Mouse (Mus musculus): Measurements from ENCODE around the gene 4921517D22Rik. TPM values are rescaled to one million over a fixed set of nuclear protein-coding genes. Genes with fewer than 3 reads are reported as not detected.
A peak's percentile ranks its signal among the peaks of the same experiment; 100 is the strongest.

4921517D22Rik gene
- total RNA-seq, 1 experiment, result not detected

GRCm38 (mm10) chr13:59679306-59679705 lies 14.6 kb downstream of the 4921517D22Rik start:
- in situ Hi-C loops (cut with MboI; ENCODE audit: low sequenced_read_pairs in 2 of 2, unreplicated experiment in 2 of 2), result no loop called here
- peak overlapping the region; percentile 28 to 32 for H3K4me3 ChIP-seq (ENCODE audit: insufficient read depth in 1 of 2, low read depth in 1 of 2, low read length in 2 of 2, poor library complexity in 1 of 2, severe bottlenecking in 1 of 2)
- TF ChIP-seq MAFK (IDR thresholded peaks at IDR 0.05; ENCODE audit: insufficient read depth, low read depth, low read length) (no peak), CHD2 (IDR thresholded peaks at IDR 0.05; ENCODE audit: low read depth, low read length) (no peak), HCFC1 (IDR thresholded peaks at IDR 0.05; ENCODE audit: borderline replicate concordance, insufficient read depth, low read length) (no peak), ZNF384 (IDR thresholded peaks at IDR 0.05; ENCODE audit: low read depth, low read length) (no peak), ZC3H11A (IDR thresholded peaks at IDR 0.05; ENCODE audit: borderline replicate concordance, low read depth, low read length) (no peak)

GRCm38 (mm10) chr13:59676316-59677229 lies 17.3 kb downstream of the 4921517D22Rik start:
- Histone ChIP-seq H3K9me3 (ENCODE audit: control insufficient read depth, insufficient read depth, low read depth, low read length) (no peaks in the 10 kb centered on the region), H3K4me3 (ENCODE audit: insufficient read depth in 1 of 2, low read depth in 1 of 2, low read length in 2 of 2, poor library complexity in 1 of 2, severe bottlenecking in 1 of 2) (no peak overlapping the region), H3K27ac (ENCODE audit: insufficient read depth, low read depth, low read length, poor library complexity, severe bottlenecking) (no peak overlapping the region), H3K4me1 (ENCODE audit: control insufficient read depth in 2 of 2, insufficient read depth in 2 of 2, low read length in 2 of 2, poor library complexity in 1 of 2) (peaks cover 8 to 22% of the 10 kb centered on the region in 2 experiments), H3K9ac (ENCODE audit: insufficient read depth, low read depth, low read length, poor library complexity, severe bottlenecking) (no peak overlapping the region), H3K36me3 (ENCODE audit: control insufficient read depth, insufficient read depth, low read length, poor library complexity, severe bottlenecking) (peaks cover 2% of the 10 kb centered on the region; the same call in 1 of the 2 replicates)
- DNase-seq (ENCODE audit: low read depth, low spot score), result no peak
- TF ChIP-seq MAFK (IDR thresholded peaks at IDR 0.05; ENCODE audit: insufficient read depth, low read depth, low read length) (no peak), CHD2 (IDR thresholded peaks at IDR 0.05; ENCODE audit: low read depth, low read length) (no peak), ZNF384 (IDR thresholded peaks at IDR 0.05; ENCODE audit: low read depth, low read length) (0 out of 2 replicates have a peak, but pooled peaks have one; percentile 21)
- in situ Hi-C loops (cut with MboI; ENCODE audit: low sequenced_read_pairs in 2 of 2, unreplicated experiment in 2 of 2), result no loop called here

More at GRCm38 (mm10) chr13:59679306-59679705, 14.6 kb downstream of the 4921517D22Rik start:
- Histone ChIP-seq H3K9me3 (ENCODE audit: control insufficient read depth, insufficient read depth, low read depth, low read length) (no peaks in the 10 kb centered on the region), H3K27ac (ENCODE audit: insufficient read depth, low read depth, low read length, poor library complexity, severe bottlenecking) (peak overlapping the region; percentile 59; the same call in 1 of the 2 replicates), H3K4me1 (ENCODE audit: control insufficient read depth in 2 of 2, insufficient read depth in 2 of 2, low read length in 2 of 2, poor library complexity in 1 of 2) (peaks cover 6 to 16% of the 10 kb centered on the region in 2 experiments), H3K36me3 (ENCODE audit: control insufficient read depth, insufficient read depth, low read length, poor library complexity, severe bottlenecking) (no peaks in the 10 kb centered on the region), H3K9ac (ENCODE audit: insufficient read depth, low read depth, low read length, poor library complexity, severe bottlenecking) (peak overlapping the region; percentile 18; the same call in 1 of the 2 replicates)
- DNase-seq (ENCODE audit: low read depth, low spot score), result no peak

- Histone ChIP-seq H3K4me3 (ENCODE audit: insufficient read depth in 1 of 2, low read depth in 1 of 2, low read length in 2 of 2, poor library complexity in 1 of 2, severe bottlenecking in 1 of 2) (peak within 1 kb of the TSS; percentile 78 to 84), H3K27ac (ENCODE audit: insufficient read depth, low read depth, low read length, poor library complexity, severe bottlenecking) (no peak within 1 kb of the TSS; the same call in 1 of the 2 replicates), H3K9ac (ENCODE audit: insufficient read depth, low read depth, low read length, poor library complexity, severe bottlenecking) (peak within 1 kb of the TSS; percentile 87), H3K4me1 (ENCODE audit: control insufficient read depth in 2 of 2, insufficient read depth in 2 of 2, low read length in 2 of 2, poor library complexity in 1 of 2) (peaks cover 8 to 25% of the 10 kb centered on the region in 2 experiments), H3K36me3 (ENCODE audit: control insufficient read depth, insufficient read depth, low read length, poor library complexity, severe bottlenecking) (peaks cover 2% of the 10 kb centered on the region; the same call in 1 of the 2 replicates), H3K9me3 (ENCODE audit: control insufficient read depth, insufficient read depth, low read depth, low read length) (no peaks in the 10 kb centered on the region)
- in situ Hi-C loops (cut with MboI; ENCODE audit: low sequenced_read_pairs in 2 of 2, unreplicated experiment in 2 of 2), result no loop called here
- DNase-seq (ENCODE audit: low read depth, low spot score), result no peak
- TF ChIP-seq ZC3H11A (IDR thresholded peaks at IDR 0.05; ENCODE audit: borderline replicate concordance, low read depth, low read length), result no peak
- no peak for TF ChIP-seq HCFC1 (IDR thresholded peaks at IDR 0.05; ENCODE audit: borderline replicate concordance, insufficient read depth, low read length)
- TF ChIP-seq MAFK (IDR thresholded peaks at IDR 0.05; ENCODE audit: insufficient read depth, low read depth, low read length), result no peak
- no peak for TF ChIP-seq CHD2 (IDR thresholded peaks at IDR 0.05; ENCODE audit: low read depth, low read length)
- no peak for TF ChIP-seq ZNF384 (IDR thresholded peaks at IDR 0.05; ENCODE audit: low read depth, low read length)
These were observed 18.5 kb downstream of the 4921517D22Rik start, which contains the start of gene Golm1 for GRCm38 (mm10) chr13:59675151-59676011. Gene Golm1 (minus strand): TSS chr13:59675811.

- Histone ChIP-seq H3K4me1 (ENCODE audit: control insufficient read depth in 2 of 2, insufficient read depth in 2 of 2, low read length in 2 of 2, poor library complexity in 1 of 2) (peaks cover 2 to 23% of the 10 kb centered on the region in 2 experiments), H3K36me3 (ENCODE audit: control insufficient read depth, insufficient read depth, low read length, poor library complexity, severe bottlenecking) (peaks cover 2% of the 10 kb centered on the region; the same call in 1 of the 2 replicates), H3K4me3 (ENCODE audit: insufficient read depth in 1 of 2, low read depth in 1 of 2, low read length in 2 of 2, poor library complexity in 1 of 2, severe bottlenecking in 1 of 2) (peak overlapping the region; percentile 78 to 84), H3K9me3 (ENCODE audit: control insufficient read depth, insufficient read depth, low read depth, low read length) (no peaks in the 10 kb centered on the region), H3K27ac (ENCODE audit: insufficient read depth, low read depth, low read length, poor library complexity, severe bottlenecking) (no peak overlapping the region), H3K9ac (ENCODE audit: insufficient read depth, low read depth, low read length, poor library complexity, severe bottlenecking) (peak overlapping the region; percentile 87; the same call in 1 of the 2 replicates)
- in situ Hi-C loops (cut with MboI; ENCODE audit: low sequenced_read_pairs in 2 of 2, unreplicated experiment in 2 of 2), result no loop called here
- no peak for TF ChIP-seq ZNF384 (IDR thresholded peaks at IDR 0.05; ENCODE audit: low read depth, low read length)
- no peak for TF ChIP-seq CHD2 (IDR thresholded peaks at IDR 0.05; ENCODE audit: low read depth, low read length)
- TF ChIP-seq MAFK (IDR thresholded peaks at IDR 0.05; ENCODE audit: insufficient read depth, low read depth, low read length), result no peak
- TF ChIP-seq ZC3H11A (IDR thresholded peaks at IDR 0.05; ENCODE audit: borderline replicate concordance, low read depth, low read length), result no peak
- no peak for TF ChIP-seq HCFC1 (IDR thresholded peaks at IDR 0.05; ENCODE audit: borderline replicate concordance, insufficient read depth, low read length)
- DNase-seq (ENCODE audit: low read depth, low spot score), result no peak
These were observed 19.2 kb downstream of the 4921517D22Rik start for GRCm38 (mm10) chr13:59674761-59675150.

Data from ES-E14 (cell line).